In the genomic region with DNA sequence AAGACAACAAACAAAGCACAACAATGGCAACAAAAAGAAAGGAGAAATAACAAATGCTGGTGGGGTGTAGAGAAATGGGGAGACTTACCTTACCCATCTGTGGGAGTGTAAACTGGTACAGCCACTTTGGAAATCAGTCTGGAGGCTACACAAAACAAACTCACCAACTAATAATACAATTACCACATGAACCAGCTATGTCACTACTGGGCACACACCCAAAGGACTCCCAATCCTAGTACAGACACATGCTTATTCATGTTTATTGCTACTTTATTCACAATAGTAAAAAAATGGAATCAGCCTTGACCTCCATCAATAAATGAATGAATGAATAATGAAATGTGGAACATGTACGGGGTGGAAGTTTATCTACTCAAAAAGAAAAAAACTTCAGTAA, we compare ENCODE assay signal across 16 mouse cellular contexts. TPM values are rescaled to one million over a fixed set of nuclear protein-coding genes. Genes with fewer than 3 reads are reported as not detected.
DNase-seq lines count a peak whose midpoint lies in the region.
"Had no signal": no experiment of that assay in that cellular context is flagged by ENCODE, and none has a peak within 500 bp of the region (broad histone marks: within the 10 kb centered on the region; RNA-seq: fewer than 3 reads in every experiment).

No protein-coding gene starts in this region.

- peak; percentile 37 to 78 for DNase-seq in adrenal gland, adult (ENCODE audit: inconsistent age in 2 of 2, low spot score in 1 of 2)
- DNase-seq in adrenal gland, postnatal 4 days (ENCODE audit: low spot score in 2 of 2), result no peak
- DNase-seq in heart, adult 18-20 months, result peak; percentile 14 to 30
- DNase-seq in heart, postnatal 36 days, result no peak
- DNase-seq in testis, postnatal 10 days (ENCODE audit: low spot score), result peak; percentile 50
- no peak for DNase-seq in testis, postnatal 14 days (ENCODE audit: low spot score)
- no peak for DNase-seq in cerebellum, adult 8-10 months
- no peak for DNase-seq in cerebellum, postnatal 36 days
- DNase-seq: cerebellum, adult 2 months; embryo, embryonic 11 days; heart, postnatal 4 days; kidney, adult 9 months; kidney, postnatal 14 days; lung, embryonic 14.5 days; right cerebral cortex, postnatal 4 days; thymus, postnatal 4 days had no signal

- intact Hi-C loops in heart, postnatal 36 days (cut with DNase I), result no loop called here

RNA-seq across cellular contexts. Expression of a gene that starts 33.0 kb away (rescaled TPM):
- 10 to 100 TPM; 44.4 to 46.0 TPM for total RNA-seq in adrenal gland, postnatal 4 days (2021)
- total RNA-seq in heart, adult 18-20 months (2021), result 10 to 100 TPM; 29.3 to 34.1 TPM
- 10 to 100 TPM; 31.0 to 37.9 TPM for total RNA-seq in heart, postnatal 36 days (2021)

RNA-seq across cellular contexts. Expression of a gene that starts 45.5 kb away (rescaled TPM):
- total RNA-seq in adrenal gland, postnatal 4 days (2021), result 100 to 1,000 TPM; 209 to 264 TPM
- total RNA-seq in heart, adult 18-20 months (2021), result 100 to 1,000 TPM; 116 to 138 TPM
- total RNA-seq in heart, postnatal 36 days (2021), result 100 to 1,000 TPM; 140 to 163 TPM

Comparison
In these comparisons a context has a peak if more than half of its experiments do, and no peak if none do; other contexts are left out.
1. DNase-seq: peak in adrenal gland, adult (2 of 2), heart, adult 18-20 months (2 of 2) and testis, postnatal 10 days (single experiment); none in adrenal gland, postnatal 4 days (0 of 2), heart, postnatal 36 days (0 of 2), testis, postnatal 14 days (single experiment), cerebellum, adult 8-10 months (single experiment) and cerebellum, postnatal 36 days (0 of 2).